Mouse (Mus musculus): ENCODE measurements around the gene AC134908.4. TPM values are rescaled to one million over a fixed set of nuclear protein-coding genes. Genes with fewer than 3 reads are reported as not detected.

The AC134908.4 gene
- polyA plus RNA-seq, 1 experiment from 2014 or later = 0.55 TPM

- ATAC-seq (ENCODE audit: low read depth) = no peak
- Histone ChIP-seq H3K9ac (replicated peaks; ENCODE audit: low read depth, low read length) (no peak overlapping the region), H3K27ac (ENCODE audit: low read depth, low read length) (no peak overlapping the region), H3K4me3 (ENCODE audit: low read depth, low read length) (no peak overlapping the region), H3K36me3 (ENCODE audit: control insufficient read depth, insufficient read depth, low read length) (peaks cover 28% of the 10 kb centered on the region), H3K9me3 (ENCODE audit: control insufficient read depth, low read length) (no peaks in the 10 kb centered on the region), H3K4me1 (ENCODE audit: control insufficient read depth, insufficient read depth, low read length) (peaks cover 44% of the 10 kb centered on the region), H3K4me2 (ENCODE audit: low read depth, low read length) (no peak overlapping the region), H3K27me3 (ENCODE audit: control insufficient read depth, insufficient read depth, low read length) (no peaks in the 10 kb centered on the region)
- WGBS = 91% methylated on average over 4 of the region's 4 CpGs
Observed at GRCm38 (mm10) chr17:25838904-25839303, 43.4 kb upstream of the AC134908.4 start.

- H3K4me2 ChIP-seq (ENCODE audit: low read depth, low read length) = peak overlapping the region; percentile 72
- H3K4me3 ChIP-seq (ENCODE audit: low read depth, low read length) = 0 out of 2 replicates have a peak overlapping the region, but pooled peaks have one; percentile 38
- no peaks in the 10 kb centered on the region for H3K9me3 ChIP-seq (ENCODE audit: control insufficient read depth, low read length)
- ATAC-seq (ENCODE audit: low read depth) = no peak
- peaks cover 28% of the 10 kb centered on the region for H3K36me3 ChIP-seq (ENCODE audit: control insufficient read depth, insufficient read depth, low read length)
- H3K9ac ChIP-seq (replicated peaks; ENCODE audit: low read depth, low read length) = no peak overlapping the region
- 18% methylated on average over 3 of the region's 3 CpGs for WGBS
- H3K4me1 ChIP-seq (ENCODE audit: control insufficient read depth, insufficient read depth, low read length) = peaks cover 42% of the 10 kb centered on the region
- no peaks in the 10 kb centered on the region for H3K27me3 ChIP-seq (ENCODE audit: control insufficient read depth, insufficient read depth, low read length)
- H3K27ac ChIP-seq (ENCODE audit: low read depth, low read length) = peak overlapping the region; percentile 83
Observed at GRCm38 (mm10) chr17:25837533-25837932, 42.1 kb upstream of the AC134908.4 start.

GRCm38 (mm10) chr17:25837076-25837410 lies 41.6 kb upstream of the AC134908.4 start, which contains the start of gene Rhbdl1:
TSS of gene Rhbdl1 (minus strand) at chr17:25837295.
- Histone ChIP-seq H3K9ac (replicated peaks; ENCODE audit: low read depth, low read length) (peak within 1 kb of the TSS; percentile 73), H3K9me3 (ENCODE audit: control insufficient read depth, low read length) (no peaks in the 10 kb centered on the region), H3K4me3 (ENCODE audit: low read depth, low read length) (peak within 1 kb of the TSS; percentile 38), H3K27ac (ENCODE audit: low read depth, low read length) (peak within 1 kb of the TSS; percentile 83), H3K4me2 (ENCODE audit: low read depth, low read length) (peak within 1 kb of the TSS; percentile 72), H3K4me1 (ENCODE audit: control insufficient read depth, insufficient read depth, low read length) (peaks cover 42% of the 10 kb centered on the region), H3K27me3 (ENCODE audit: control insufficient read depth, insufficient read depth, low read length) (no peaks in the 10 kb centered on the region), H3K36me3 (ENCODE audit: control insufficient read depth, insufficient read depth, low read length) (peaks cover 26% of the 10 kb centered on the region)
- WGBS = 2% methylated on average over 26 of the region's 29 CpGs
- ATAC-seq (ENCODE audit: low read depth) = peak; percentile 19; the same call in 1 of the 2 replicates

GRCm38 (mm10) chr17:25836397-25837075 lies 41.1 kb upstream of the AC134908.4 start:
- H3K27ac ChIP-seq (ENCODE audit: low read depth, low read length) = peak overlapping the region; percentile 83
- H3K4me3 ChIP-seq (ENCODE audit: low read depth, low read length) = peak overlapping the region; percentile 38
- H3K4me2 ChIP-seq (ENCODE audit: low read depth, low read length) = peak overlapping the region; percentile 72
- no peaks in the 10 kb centered on the region for H3K9me3 ChIP-seq (ENCODE audit: control insufficient read depth, low read length)
- H3K9ac ChIP-seq (replicated peaks; ENCODE audit: low read depth, low read length) = peak overlapping the region; percentile 73
- H3K4me1 ChIP-seq (ENCODE audit: control insufficient read depth, insufficient read depth, low read length) = peaks cover 48% of the 10 kb centered on the region
- 20% methylated on average over 23 of the region's 23 CpGs for WGBS
- no peaks in the 10 kb centered on the region for H3K27me3 ChIP-seq (ENCODE audit: control insufficient read depth, insufficient read depth, low read length)
- no peak for ATAC-seq (ENCODE audit: low read depth)
- H3K36me3 ChIP-seq (ENCODE audit: control insufficient read depth, insufficient read depth, low read length) = peaks cover 22% of the 10 kb centered on the region

- Histone ChIP-seq H3K4me1 (ENCODE audit: control insufficient read depth, insufficient read depth, low read length) (peaks cover 55% of the 10 kb centered on the region), H3K27ac (ENCODE audit: low read depth, low read length) (no peak overlapping the region)
- 94% methylated on average over 16 of the region's 16 CpGs for WGBS
Observed at GRCm38 (mm10) chr17:25835816-25836215, 40.4 kb upstream of the AC134908.4 start.

GRCm38 (mm10) chr17:25835301-25835700 lies 39.8 kb upstream of the AC134908.4 start:
- H3K36me3 ChIP-seq (ENCODE audit: control insufficient read depth, insufficient read depth, low read length) = peaks cover 22% of the 10 kb centered on the region
- H3K27ac ChIP-seq (ENCODE audit: low read depth, low read length) = no peak overlapping the region
- H3K9ac ChIP-seq (replicated peaks; ENCODE audit: low read depth, low read length) = no peak overlapping the region
- no peaks in the 10 kb centered on the region for H3K9me3 ChIP-seq (ENCODE audit: control insufficient read depth, low read length)
- peak overlapping the region; percentile 90 for H3K4me2 ChIP-seq (ENCODE audit: low read depth, low read length)
- peaks cover 59% of the 10 kb centered on the region for H3K4me1 ChIP-seq (ENCODE audit: control insufficient read depth, insufficient read depth, low read length)
- 95% methylated on average over 7 of the region's 7 CpGs for WGBS
- H3K27me3 ChIP-seq (ENCODE audit: control insufficient read depth, insufficient read depth, low read length) = no peaks in the 10 kb centered on the region
- no peak for ATAC-seq (ENCODE audit: low read depth)
- 0 out of 2 replicates have a peak overlapping the region, but pooled peaks have one; percentile 9 for H3K4me3 ChIP-seq (ENCODE audit: low read depth, low read length)

More at GRCm38 (mm10) chr17:25835816-25836215, 40.4 kb upstream of the AC134908.4 start:
- H3K4me3 ChIP-seq (ENCODE audit: low read depth, low read length) = 0 out of 2 replicates have a peak overlapping the region, but pooled peaks have one; percentile 9
- ATAC-seq (ENCODE audit: low read depth) = no peak
- H3K4me2 ChIP-seq (ENCODE audit: low read depth, low read length) = peak overlapping the region; percentile 72
- H3K9me3 ChIP-seq (ENCODE audit: control insufficient read depth, low read length) = no peaks in the 10 kb centered on the region
- peak overlapping the region; percentile 73; the same call in 1 of the 2 replicates for H3K9ac ChIP-seq (replicated peaks; ENCODE audit: low read depth, low read length)
- H3K27me3 ChIP-seq (ENCODE audit: control insufficient read depth, insufficient read depth, low read length) = no peaks in the 10 kb centered on the region
- peaks cover 22% of the 10 kb centered on the region for H3K36me3 ChIP-seq (ENCODE audit: control insufficient read depth, insufficient read depth, low read length)

- no peak for ATAC-seq (ENCODE audit: low read depth)
Observed at GRCm38 (mm10) chr17:25834595-25835222, 39.2 kb upstream of the AC134908.4 start.

GRCm38 (mm10) chr17:25833961-25834594 lies 38.6 kb upstream of the AC134908.4 start:
- H3K27ac ChIP-seq (ENCODE audit: low read depth, low read length) = peak overlapping the region; percentile 93; the same call in 1 of the 2 replicates
- no peaks in the 10 kb centered on the region for H3K27me3 ChIP-seq (ENCODE audit: control insufficient read depth, insufficient read depth, low read length)
- peaks cover 16% of the 10 kb centered on the region for H3K36me3 ChIP-seq (ENCODE audit: control insufficient read depth, insufficient read depth, low read length)
- ATAC-seq (ENCODE audit: low read depth) = no peak
- 59% methylated on average over 6 of the region's 6 CpGs for WGBS
- peak overlapping the region; percentile 90 for H3K4me2 ChIP-seq (ENCODE audit: low read depth, low read length)
- peaks cover 69% of the 10 kb centered on the region for H3K4me1 ChIP-seq (ENCODE audit: control insufficient read depth, insufficient read depth, low read length)
- no peaks in the 10 kb centered on the region for H3K9me3 ChIP-seq (ENCODE audit: control insufficient read depth, low read length)
- H3K9ac ChIP-seq (replicated peaks; ENCODE audit: low read depth, low read length) = peak overlapping the region; percentile 76
- H3K4me3 ChIP-seq (ENCODE audit: low read depth, low read length) = peak overlapping the region; percentile 82

More at GRCm38 (mm10) chr17:25834595-25835222, 39.2 kb upstream of the AC134908.4 start:
- Histone ChIP-seq H3K27me3 (ENCODE audit: control insufficient read depth, insufficient read depth, low read length) (no peaks in the 10 kb centered on the region), H3K9ac (replicated peaks; ENCODE audit: low read depth, low read length) (peak overlapping the region; percentile 76), H3K9me3 (ENCODE audit: control insufficient read depth, low read length) (no peaks in the 10 kb centered on the region), H3K4me1 (ENCODE audit: control insufficient read depth, insufficient read depth, low read length) (peaks cover 64% of the 10 kb centered on the region), H3K4me3 (ENCODE audit: low read depth, low read length) (peak overlapping the region; percentile 82; the same call in 1 of the 2 replicates), H3K27ac (ENCODE audit: low read depth, low read length) (no peak overlapping the region), H3K36me3 (ENCODE audit: control insufficient read depth, insufficient read depth, low read length) (peaks cover 20% of the 10 kb centered on the region), H3K4me2 (ENCODE audit: low read depth, low read length) (peak overlapping the region; percentile 90)
- 93% methylated on average over 12 of the region's 12 CpGs for WGBS

Measured in neural tube, embryonic 14.5 days (tissue).